Mouse (Mus musculus) heart, adult 18-20 months (tissue): ENCODE measurements around the gene Tmem213. TPM values are rescaled to one million over a fixed set of nuclear protein-coding genes. Genes with fewer than 3 reads are reported as not detected.

Experiments used
- DNase-seq, 2 experiments: peaks; one replicate each; pipeline ENCODE4 v3.0.0; 2021 to 2022; ENCODE audit warnings: mixed read lengths in 1 of 2
- total RNA-seq, 2 experiments: library from RNA; stranded (reverse); gene quantifications; 2 replicates each; pipeline ENCODE4 v1.2.3; 2021

Gene Tmem213
- total RNA-seq, 2 experiments from 2014 or later, result not detected

GRCm38 (mm10) chr6:38116107-38116770 is 7.2 kb downstream of the Tmem213 start:
- DNase-seq, result no peak

GRCm38 (mm10) chr6:38118341-38118740 is 9.3 kb downstream of the Tmem213 start:
- peak in 1 of 2 experiments; percentile 18 for DNase-seq

GRCm38 (mm10) chr6:38120681-38121371 is 11.8 kb downstream of the Tmem213 start:
- no peak for DNase-seq

- no peak for DNase-seq
These were observed 12.8 kb downstream of the Tmem213 start for GRCm38 (mm10) chr6:38121843-38122242.

GRCm38 (mm10) chr6:38122791-38123190 is 13.7 kb downstream of the Tmem213 start:
- DNase-seq, result peak in 1 of 2 experiments; percentile 59

GRCm38 (mm10) chr6:38123471-38124206 is 14.6 kb downstream of the Tmem213 start:
- peak in 1 of 2 experiments; percentile 45 for DNase-seq

GRCm38 (mm10) chr6:38124207-38124835 is 15.3 kb downstream of the Tmem213 start, which contains the start of gene Atp6v0a4:
Atp6v0a4 (minus strand) TSS chr6:38124586.
- peak in 1 of 2 experiments; percentile 24 for DNase-seq

- no peak for DNase-seq
These were observed 15.8 kb downstream of the Tmem213 start for GRCm38 (mm10) chr6:38124882-38125281.

GRCm38 (mm10) chr6:38125462-38125861 is 16.4 kb downstream of the Tmem213 start:
- no peak for DNase-seq

- peak in 1 of 2 experiments; percentile 36 for DNase-seq
These were observed 19.1 kb downstream of the Tmem213 start for GRCm38 (mm10) chr6:38128115-38128514.

GRCm38 (mm10) chr6:38129883-38130282 is 20.8 kb downstream of the Tmem213 start:
- DNase-seq, result no peak

- DNase-seq, result peak; percentile 63 to 71
These were observed 22.8 kb downstream of the Tmem213 start for GRCm38 (mm10) chr6:38131801-38132231.

GRCm38 (mm10) chr6:38134806-38135559 is 25.9 kb downstream of the Tmem213 start:
- peak; percentile 68 to 74 for DNase-seq

- DNase-seq, result no peak
These were observed 30.0 kb downstream of the Tmem213 start for GRCm38 (mm10) chr6:38139086-38139485.

GRCm38 (mm10) chr6:38140402-38140801 is 31.3 kb downstream of the Tmem213 start:
- no peak for DNase-seq

GRCm38 (mm10) chr6:38144161-38144998 is 35.3 kb downstream of the Tmem213 start:
- DNase-seq, result peak; percentile 80 to 89

- DNase-seq, result peak; percentile 51 to 59
These were observed 36.5 kb downstream of the Tmem213 start for GRCm38 (mm10) chr6:38145463-38146065.

- DNase-seq, result no peak
These were observed 38.2 kb downstream of the Tmem213 start for GRCm38 (mm10) chr6:38147301-38147700.

- no peak for DNase-seq
These were observed 39.6 kb downstream of the Tmem213 start for GRCm38 (mm10) chr6:38148626-38149025.

- no peak for DNase-seq
These were observed 40.4 kb downstream of the Tmem213 start for GRCm38 (mm10) chr6:38149483-38149882.
